In genomic region chr9:44724223-44724622, GRCm38 (mm10) we compare ENCODE assay signal across 9 mouse cellular contexts. TPM values are rescaled to one million over a fixed set of nuclear protein-coding genes. Genes with fewer than 3 reads are reported as not detected.
A peak's percentile ranks its signal among the peaks of the same experiment; 100 is the strongest.
DNase-seq lines count a peak whose midpoint lies in the region; ATAC-seq and TF ChIP-seq lines count a peak whose summit lies in the region.
"Had no signal": no experiment of that assay in that cellular context is flagged by ENCODE, and none has a peak within 500 bp of the region (broad histone marks: within the 10 kb centered on the region; RNA-seq: fewer than 3 reads in every experiment).

No protein-coding gene starts in this region.

- no peaks in the 10 kb centered on the region for H3K36me3 ChIP-seq in hindbrain, embryonic 12.5 days
- peaks cover 4% of the 10 kb centered on the region for H3K36me3 ChIP-seq in lung, postnatal 0 days (ENCODE audit: insufficient read depth, low read length)

- no peaks in the 10 kb centered on the region for H3K9me3 ChIP-seq in hindbrain, embryonic 12.5 days (replicated peaks)
- no peaks in the 10 kb centered on the region for H3K9me3 ChIP-seq in lung, postnatal 0 days (ENCODE audit: low read length)

- WGBS in hindbrain, embryonic 12.5 days = 46% methylated on average over 6 of the region's 6 CpGs
- WGBS in lung, postnatal 0 days = 29% methylated on average over 6 of the region's 6 CpGs

- TF ChIP-seq EP300 in lung, postnatal 0 days (IDR thresholded peaks at IDR 0.05) = peak; percentile 80

- no peak overlapping the region for H3K9ac ChIP-seq in hindbrain, embryonic 12.5 days
- H3K9ac ChIP-seq in lung, postnatal 0 days (replicated peaks; ENCODE audit: low read depth) = no peak overlapping the region

- peak; percentile 6; the same call in 1 of the 2 replicates for ATAC-seq in hindbrain, embryonic 12.5 days (ENCODE audit: low FRiP score)
- peak; percentile 78 for ATAC-seq in lung, postnatal 0 days

- no peaks in the 10 kb centered on the region for H3K27me3 ChIP-seq in hindbrain, embryonic 12.5 days
- H3K27me3 ChIP-seq in lung, postnatal 0 days (replicated peaks; ENCODE audit: insufficient read depth, low read length) = no peaks in the 10 kb centered on the region

- no peak overlapping the region for H3K4me3 ChIP-seq in hindbrain, embryonic 12.5 days
- no peak overlapping the region for H3K4me3 ChIP-seq in lung, postnatal 0 days (ENCODE audit: low read depth, low read length)

- H3K4me2 ChIP-seq in hindbrain, embryonic 12.5 days (replicated peaks) = no peak overlapping the region; the same call in 1 of the 2 replicates
- no peak overlapping the region for H3K4me2 ChIP-seq in lung, postnatal 0 days (replicated peaks; ENCODE audit: low read depth, low read length)

- peak overlapping the region; percentile 86 for H3K27ac ChIP-seq in hindbrain, embryonic 12.5 days
- H3K27ac ChIP-seq in lung, postnatal 0 days (ENCODE audit: low read length) = peak overlapping the region; percentile 76; the same call in 1 of the 2 replicates

- peak; percentile 54 for DNase-seq in cerebellum, adult 11-12 months
- no peak for DNase-seq in cerebellum, adult 11 months
- peak; percentile 64 for DNase-seq in right cerebral cortex, adult 18-20 months
- no peak for DNase-seq in right cerebral cortex, postnatal 25 days
- DNase-seq in lung, postnatal 0 days (ENCODE audit: low spot score) = peak; percentile 75
- DNase-seq in testis, postnatal 14 days (ENCODE audit: low spot score) = peak; percentile 45
- no peak for DNase-seq in thymus, postnatal 36 days

- no peak for TF ChIP-seq CTCF in lung, postnatal 0 days (IDR thresholded peaks at IDR 0.05)

- H3K4me1 ChIP-seq in hindbrain, embryonic 12.5 days = peaks cover 72% of the 10 kb centered on the region
- H3K4me1 ChIP-seq in lung, postnatal 0 days (ENCODE audit: insufficient read depth, low read depth, low read length) = peaks cover 11% of the 10 kb centered on the region

RNA-seq across cellular contexts. Expression of gene Phldb1, which starts 10.8 kb away (rescaled TPM):
- 70.8 and 74.1 TPM in 2 replicates for polyA plus RNA-seq in hindbrain, embryonic 12.5 days (2016; fragmentation: Nextera tagmentation; extraction: Ambion mirVana)
- 21.3 and 21.8 TPM in 2 replicates for polyA plus RNA-seq in lung, postnatal 0 days (2015; fragmentation: Nextera tagmentation; extraction: Ambion mirVana)

RNA-seq across cellular contexts. Expression of gene Arcn1, which starts 43.4 kb away (rescaled TPM):
- 179 and 194 TPM in 2 replicates for polyA plus RNA-seq in hindbrain, embryonic 12.5 days (2016; fragmentation: Nextera tagmentation; extraction: Ambion mirVana)
- polyA plus RNA-seq in lung, postnatal 0 days (2015; fragmentation: Nextera tagmentation; extraction: Ambion mirVana) = 92.3 and 104 TPM in 2 replicates

RNA-seq across cellular contexts. Expression of gene Ift46, which starts 43.5 kb away (rescaled TPM):
- polyA plus RNA-seq in hindbrain, embryonic 12.5 days (2016; fragmentation: Nextera tagmentation; extraction: Ambion mirVana) = 153 and 161 TPM in 2 replicates
- 81.4 and 91.7 TPM in 2 replicates for polyA plus RNA-seq in lung, postnatal 0 days (2015; fragmentation: Nextera tagmentation; extraction: Ambion mirVana)

RNA-seq across cellular contexts. Expression of gene Treh, which starts 51.2 kb away (rescaled TPM):
- not detected in 2 replicates for polyA plus RNA-seq in hindbrain, embryonic 12.5 days (2016; fragmentation: Nextera tagmentation; extraction: Ambion mirVana)
- polyA plus RNA-seq in lung, postnatal 0 days (2015; fragmentation: Nextera tagmentation; extraction: Ambion mirVana) = not detected in 2 replicates
- polyA plus RNA-seq: C2C12 had no signal

Comparison
In these comparisons a context has a peak if more than half of its experiments do, and no peak if none do; other contexts are left out.
1. DNase-seq: peak in cerebellum, adult 11-12 months (single experiment), right cerebral cortex, adult 18-20 months (single experiment), lung, postnatal 0 days (single experiment) and testis, postnatal 14 days (single experiment); none in cerebellum, adult 11 months (single experiment), right cerebral cortex, postnatal 25 days (single experiment) and thymus, postnatal 36 days (0 of 2).